Mouse (Mus musculus): ENCODE data around the gene Eed.
A peak's percentile ranks its signal among the peaks of the same experiment; 100 is the strongest.

The Eed gene

GRCm38 (mm10) chr7:89980133-89980484, 674 bp downstream of the Eed start:
- DNase-seq, result no peak

DNA sequence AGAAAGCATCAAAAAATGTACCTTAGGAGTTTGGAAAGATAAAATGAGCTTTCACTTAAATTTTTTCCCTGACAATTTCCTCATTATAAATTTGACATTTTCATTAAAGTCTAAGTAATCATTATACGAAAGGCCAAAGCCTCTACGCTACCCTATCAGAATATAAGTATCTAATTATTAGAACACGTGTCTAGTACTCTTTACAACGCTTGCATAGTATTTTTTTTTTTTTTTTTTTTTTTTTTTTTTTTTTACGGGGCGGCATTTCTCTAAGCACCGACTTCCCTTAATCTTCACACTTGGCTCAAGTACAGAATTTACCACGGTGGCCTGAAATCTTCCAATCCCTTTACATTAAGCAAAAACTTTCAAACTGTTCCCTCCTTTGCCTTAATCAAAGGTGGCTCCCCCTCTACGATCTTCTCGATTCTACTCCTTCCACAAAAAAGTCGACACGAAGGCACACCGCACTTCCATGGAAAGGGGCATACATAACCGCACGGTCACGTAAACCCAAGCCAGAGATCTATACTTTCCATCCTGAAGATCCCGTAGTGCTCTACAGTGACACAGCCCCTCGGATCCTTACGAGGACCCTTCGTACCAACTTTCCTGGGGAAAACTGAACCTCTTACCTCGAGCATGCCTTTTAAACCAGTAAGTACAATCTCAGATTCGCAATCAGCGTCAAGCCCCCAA, 1.2 kb downstream of the Eed start:
- no peak for DNase-seq

- DNase-seq, result no peak
Observed at GRCm38 (mm10) chr7:89976796-89977195, 4.0 kb downstream of the Eed start.

- no peak for DNase-seq
Observed at GRCm38 (mm10) chr7:89975571-89975970, 5.2 kb downstream of the Eed start.

- DNase-seq, result no peak
Observed at GRCm38 (mm10) chr7:89967235-89967634, 13.5 kb downstream of the Eed start.

- DNase-seq, result no peak
Observed at GRCm38 (mm10) chr7:89966771-89967170, 14.0 kb downstream of the Eed start.

- DNase-seq, result no peak
Observed at GRCm38 (mm10) chr7:89963135-89963534, 17.6 kb downstream of the Eed start.

- DNase-seq, result no peak
Observed at GRCm38 (mm10) chr7:89957300-89957699, 23.5 kb downstream of the Eed start.

- no peak for DNase-seq
Observed at GRCm38 (mm10) chr7:89954261-89954660, 26.5 kb downstream of the Eed start.

GRCm38 (mm10) chr7:89949403-89949802, 31.4 kb downstream of the Eed start:
- DNase-seq, result no peak

- DNase-seq, result peak in 1 of 2 experiments; percentile 24
Observed at GRCm38 (mm10) chr7:89948026-89948425, 32.8 kb downstream of the Eed start.

DNA sequence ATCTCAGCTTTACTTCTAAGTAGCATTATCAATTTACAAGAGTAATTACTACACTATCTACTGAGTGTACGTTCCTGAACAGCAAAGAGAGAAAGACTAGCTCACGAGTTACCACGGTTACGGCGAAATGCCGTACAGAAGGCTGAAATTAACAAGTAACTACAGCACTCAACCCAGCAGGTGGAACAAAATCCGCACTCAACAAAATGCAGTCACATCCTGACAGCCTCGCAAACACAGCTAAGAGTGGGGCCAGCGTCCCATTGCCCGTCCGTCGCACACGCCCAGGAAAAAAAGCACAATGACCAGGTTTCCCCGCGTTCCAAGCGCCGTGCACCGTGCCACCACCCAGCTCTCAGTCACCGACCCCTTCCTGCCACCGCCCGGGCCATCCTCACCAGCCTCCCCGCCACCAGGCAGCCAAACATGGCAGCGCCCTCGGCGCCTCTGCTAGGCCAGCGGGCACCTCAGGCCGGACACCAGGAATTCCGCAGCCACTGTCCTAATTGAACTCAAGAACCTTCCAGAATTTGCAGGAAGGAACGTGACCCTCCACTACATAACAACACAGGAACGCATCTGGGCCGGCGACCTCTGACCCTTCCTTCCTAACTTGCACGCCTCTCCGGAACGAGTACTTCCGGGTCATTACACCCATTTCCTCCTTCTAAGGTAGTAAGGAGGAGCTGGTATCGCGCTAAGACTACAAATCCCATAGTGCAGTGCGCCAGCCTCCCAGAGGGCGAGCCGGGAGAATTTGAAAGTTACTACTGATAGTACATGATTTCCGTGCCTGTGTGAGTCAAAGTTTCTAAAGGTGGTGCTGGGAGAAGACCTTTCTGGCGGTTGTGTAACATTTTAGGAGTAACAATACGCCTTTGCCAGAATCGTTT, 40.0 kb downstream of the Eed start, which contains the start of gene Hikeshi:
Hikeshi (minus strand) TSS at position 634 of the 893 bp plus-strand sequence.
- DNase-seq, result peak; percentile 92 to 95

GRCm38 (mm10) chr7:89939497-89940353, 41.1 kb downstream of the Eed start:
- no peak for DNase-seq

DNA sequence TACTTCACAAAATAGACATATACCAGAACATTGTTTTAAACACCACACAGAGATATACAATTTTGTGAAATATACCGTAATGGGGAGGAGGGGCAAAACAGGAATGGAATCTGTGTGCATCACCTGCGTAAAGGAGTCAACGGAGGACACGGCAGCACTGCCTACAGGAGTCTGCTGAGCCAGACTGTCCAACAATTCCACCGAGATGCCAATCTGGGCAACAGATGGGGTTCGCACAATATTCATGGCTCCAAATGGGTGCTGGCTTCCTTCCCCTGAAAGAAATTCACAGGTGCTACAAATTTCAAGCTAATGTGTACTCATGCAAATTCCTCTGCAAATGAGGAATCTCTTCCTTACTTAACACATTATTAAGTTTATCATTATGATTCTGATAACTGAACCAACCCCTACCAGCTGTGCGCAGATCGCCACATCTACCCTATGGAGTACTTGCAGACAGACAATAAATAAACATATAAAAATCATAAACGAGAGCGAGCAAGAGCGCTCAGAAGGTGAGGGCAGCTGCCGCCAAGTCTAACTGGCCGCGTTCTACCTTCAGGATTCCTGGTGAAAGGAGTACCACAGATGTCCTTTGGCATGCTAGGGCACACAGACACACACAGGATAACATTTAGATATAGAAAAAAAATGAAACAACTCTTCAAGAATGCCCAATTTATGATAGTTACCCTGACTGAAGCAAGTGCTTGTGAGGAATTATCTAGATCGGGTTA, 57.2 kb downstream of the Eed start:
- DNase-seq, result no peak

DNA sequence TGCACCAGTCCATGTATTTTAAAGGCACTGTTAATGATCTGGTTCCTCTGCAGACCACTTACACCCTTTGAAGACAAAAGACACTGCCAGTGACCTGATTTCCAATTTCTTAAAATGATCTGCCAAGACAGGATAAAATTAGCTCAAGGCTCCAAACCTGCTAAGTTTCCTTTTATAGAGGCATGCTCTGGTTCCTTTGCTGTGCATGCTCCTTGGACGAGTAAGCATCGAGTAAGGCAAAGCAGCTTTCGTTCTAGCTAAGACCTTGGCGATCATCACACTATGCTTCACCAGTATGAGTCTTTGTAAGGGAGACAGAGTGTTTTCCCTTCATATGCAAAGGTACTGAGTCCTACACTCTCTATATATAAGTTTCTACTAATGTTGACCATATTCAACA, 63.0 kb downstream of the Eed start:
- DNase-seq, result no peak

DNA sequence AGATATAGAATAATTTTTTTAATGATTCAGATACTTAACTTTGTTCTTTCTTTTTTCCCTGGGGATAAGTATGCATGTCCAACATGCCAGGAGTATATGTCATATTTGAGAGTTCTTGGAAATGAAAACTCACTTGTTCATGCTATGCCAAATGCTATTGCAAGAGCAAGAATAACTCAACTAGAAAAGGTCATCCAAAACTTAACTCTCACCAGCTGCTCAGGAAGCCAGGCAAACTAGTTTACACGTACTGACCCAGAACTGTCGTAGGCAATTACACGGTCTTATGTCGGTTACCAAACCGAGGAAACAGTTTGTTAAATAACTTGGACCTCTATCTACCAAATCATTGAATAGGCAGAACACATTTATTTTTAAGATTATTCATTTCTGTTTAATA, 64.1 kb downstream of the Eed start:
- DNase-seq, result no peak

GRCm38 (mm10) chr7:89913432-89914158, 67.2 kb downstream of the Eed start:
- no peak for DNase-seq

GRCm38 (mm10) chr7:89912356-89912755, 68.4 kb downstream of the Eed start:
- no peak for DNase-seq

GRCm38 (mm10) chr7:89909711-89910110, 71.1 kb downstream of the Eed start:
- DNase-seq, result no peak

GRCm38 (mm10) chr7:89908899-89909621, 71.7 kb downstream of the Eed start:
- DNase-seq, result no peak

- DNase-seq, result no peak
Observed at GRCm38 (mm10) chr7:89908421-89908820, 72.4 kb downstream of the Eed start.

All from lung, postnatal 4 days (tissue).